Mouse (Mus musculus): ENCODE measurements around the gene March11.

Gene March11

DNA sequence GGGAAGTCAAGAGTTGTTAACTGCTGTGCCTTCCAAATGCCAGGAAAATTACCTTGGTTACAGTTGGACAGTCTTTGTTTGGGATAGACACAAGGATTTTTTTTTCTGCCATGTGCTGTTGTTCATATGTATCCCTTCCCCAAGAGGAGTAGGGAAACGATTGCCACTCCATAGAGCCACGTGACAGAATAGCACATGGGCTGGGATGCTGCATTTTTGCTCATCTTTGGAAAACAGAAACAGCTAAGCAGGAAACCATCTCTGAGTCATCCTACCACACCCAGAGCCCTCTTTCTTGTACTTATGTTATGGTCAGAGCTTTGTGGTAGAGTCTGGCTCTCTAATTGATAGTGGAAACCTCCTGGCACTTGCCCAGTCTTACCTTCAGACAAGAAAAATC lies 65.4 kb downstream of the March11 start:
- no peak for DNase-seq (ENCODE audit: low spot score)

DNA sequence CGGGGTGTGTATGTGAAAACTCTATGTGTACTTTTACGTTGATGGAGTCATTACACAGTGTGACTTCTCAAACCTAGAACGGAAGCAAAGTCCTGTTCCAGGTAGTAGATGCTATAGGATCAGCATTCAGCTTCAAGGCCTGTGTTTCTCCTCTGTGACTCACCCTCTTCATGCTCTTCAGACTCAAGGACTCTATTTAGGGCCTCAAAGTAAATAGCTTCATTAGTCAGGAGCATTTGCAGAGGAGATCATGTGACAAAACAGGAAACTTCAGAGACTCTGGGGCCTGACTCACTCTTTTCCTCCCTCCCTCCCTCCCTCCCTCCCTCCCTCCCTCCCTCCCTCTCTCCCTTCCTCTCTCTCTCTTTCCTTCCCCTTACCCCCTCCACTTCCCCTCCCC lies 66.1 kb downstream of the March11 start:
- DNase-seq (ENCODE audit: low spot score) = no peak

DNA sequence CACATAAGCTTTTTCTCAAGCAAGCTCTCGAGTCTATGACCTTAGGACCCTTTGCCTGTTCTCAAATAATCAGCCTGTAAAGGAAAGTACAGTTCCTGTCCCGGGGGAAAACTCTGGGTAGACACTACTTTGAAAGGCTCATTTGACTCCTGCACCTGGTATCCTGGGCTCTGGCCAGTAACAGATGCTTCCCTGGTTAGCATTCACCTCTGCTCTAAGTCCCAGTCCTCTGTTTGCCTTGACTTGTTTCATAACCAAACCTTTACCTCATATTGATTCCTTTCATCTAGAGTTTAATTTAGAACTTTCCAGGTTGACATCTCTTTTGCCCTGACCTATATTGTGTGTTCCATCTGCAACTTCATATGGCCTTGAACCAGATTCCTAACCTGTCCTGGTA lies 68.5 kb downstream of the March11 start:
- DNase-seq (ENCODE audit: low spot score) = no peak

DNA sequence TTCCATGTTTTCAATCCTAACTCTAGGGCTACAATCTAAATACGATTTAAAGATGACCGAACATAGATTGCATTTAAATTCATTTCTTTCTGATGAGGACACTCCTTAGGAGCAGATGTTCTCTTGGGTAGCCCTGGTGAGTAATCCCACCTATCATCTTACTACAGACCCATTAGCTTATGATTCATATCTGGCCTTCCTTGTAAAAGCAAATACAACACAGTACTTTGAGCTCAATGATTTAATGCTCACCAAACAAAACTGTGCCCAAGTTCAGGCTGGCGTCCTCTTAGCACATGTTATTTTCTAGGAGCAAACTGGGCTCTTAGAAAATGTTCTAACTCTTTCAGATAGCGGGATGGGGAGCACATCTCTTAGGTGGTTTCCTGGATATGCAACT lies 70.0 kb downstream of the March11 start:
- no peak for DNase-seq (ENCODE audit: low spot score)

DNA sequence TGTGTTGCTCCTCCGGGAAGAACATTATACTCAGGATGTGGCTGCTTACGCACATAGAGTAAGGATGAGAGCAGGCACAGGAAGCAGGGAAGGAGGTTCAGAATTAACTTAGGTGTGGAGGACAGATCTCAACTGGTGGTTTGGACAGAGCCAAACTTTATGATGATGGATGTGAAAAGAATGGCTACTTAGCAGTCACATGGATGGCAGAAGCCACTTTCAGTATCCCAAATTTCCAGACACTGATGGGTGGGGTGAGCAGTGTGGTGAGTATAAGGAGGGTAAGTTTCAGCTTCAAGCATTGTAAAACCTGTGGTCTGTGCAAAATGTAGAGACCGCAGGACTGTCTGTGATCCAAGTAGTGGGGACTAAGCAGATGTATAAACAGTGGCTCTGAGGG lies 71.0 kb downstream of the March11 start:
- DNase-seq (ENCODE audit: low spot score) = no peak

DNA sequence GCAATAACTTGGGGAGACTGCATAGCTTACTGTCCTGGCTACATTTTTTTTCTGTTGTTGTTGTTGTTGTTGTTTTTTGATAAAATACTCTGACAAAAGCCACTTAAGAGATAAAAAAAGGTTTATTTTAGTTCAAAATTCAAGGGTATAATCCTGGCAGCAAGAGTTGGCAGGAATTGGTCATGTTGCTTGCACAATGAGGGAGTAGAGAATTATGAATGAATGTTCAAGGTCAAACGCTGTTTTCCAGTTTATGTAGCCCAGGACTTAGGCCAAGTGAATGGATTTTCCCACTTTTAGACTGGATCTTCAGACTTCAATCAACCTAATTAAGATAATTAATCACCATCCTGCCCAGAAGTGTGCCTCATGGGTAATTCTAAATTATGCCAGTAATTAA lies 72.0 kb downstream of the March11 start:
- no peak for DNase-seq (ENCODE audit: low spot score)

DNA sequence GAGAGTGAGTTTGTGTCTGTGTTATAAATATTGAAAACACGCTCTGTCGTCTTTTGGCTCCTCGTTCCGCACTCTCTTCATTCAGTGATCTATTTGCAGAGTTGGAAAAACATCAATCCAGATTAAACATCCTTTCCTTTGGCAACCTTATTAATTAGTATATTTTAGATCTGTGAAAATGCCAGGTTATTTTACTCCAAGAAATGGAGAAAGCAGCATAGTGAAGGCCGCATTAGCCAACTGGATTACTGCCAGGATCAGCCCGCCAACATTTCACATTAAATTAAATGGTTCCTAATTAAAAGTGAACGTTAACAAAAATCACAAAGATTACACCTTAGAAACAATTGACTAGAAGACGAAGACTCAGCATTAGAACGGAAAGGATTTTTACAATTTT lies 81.2 kb downstream of the March11 start:
- DNase-seq (ENCODE audit: low spot score) = no peak

DNA sequence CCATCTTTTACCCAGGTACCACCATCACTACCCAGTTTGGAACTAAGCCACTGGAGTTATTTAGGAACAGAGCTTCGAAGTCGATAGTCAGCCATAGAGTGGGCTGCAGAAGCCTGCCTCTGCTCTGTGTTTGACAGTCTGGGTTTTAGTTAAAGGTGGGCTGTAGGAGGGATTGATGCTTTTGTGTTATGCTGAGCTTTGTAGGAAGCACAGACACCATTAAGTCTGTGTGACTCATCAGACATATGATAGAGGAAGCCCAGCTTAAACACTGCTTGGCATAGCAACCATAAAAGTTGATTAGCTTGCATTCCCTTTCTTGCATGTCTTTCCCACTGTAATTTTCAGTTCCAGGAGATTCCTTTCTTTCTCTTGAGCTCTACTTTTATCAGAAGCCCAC lies 87.7 kb downstream of the March11 start:
- DNase-seq (ENCODE audit: low spot score) = no peak

DNA sequence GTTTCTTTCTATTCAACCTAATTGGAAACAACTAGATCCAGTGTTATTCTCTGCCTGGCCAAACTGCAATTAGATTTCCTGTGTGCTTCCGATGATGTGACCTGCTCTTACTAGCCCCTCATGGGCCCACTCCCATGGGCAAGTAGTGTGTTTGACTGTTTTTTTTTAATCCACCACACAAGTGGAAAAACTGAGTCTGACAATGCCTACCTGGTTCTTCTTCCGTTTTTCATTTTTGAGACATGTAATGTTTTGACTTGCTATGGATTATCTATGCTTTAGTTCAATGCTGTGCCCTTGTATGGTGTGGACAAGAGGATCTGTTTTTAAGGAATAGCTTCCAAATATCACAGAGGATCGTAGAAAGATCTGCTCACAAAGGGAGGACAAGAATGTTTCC lies 116.4 kb downstream of the March11 start:
- no peak for DNase-seq (ENCODE audit: low spot score)

DNA sequence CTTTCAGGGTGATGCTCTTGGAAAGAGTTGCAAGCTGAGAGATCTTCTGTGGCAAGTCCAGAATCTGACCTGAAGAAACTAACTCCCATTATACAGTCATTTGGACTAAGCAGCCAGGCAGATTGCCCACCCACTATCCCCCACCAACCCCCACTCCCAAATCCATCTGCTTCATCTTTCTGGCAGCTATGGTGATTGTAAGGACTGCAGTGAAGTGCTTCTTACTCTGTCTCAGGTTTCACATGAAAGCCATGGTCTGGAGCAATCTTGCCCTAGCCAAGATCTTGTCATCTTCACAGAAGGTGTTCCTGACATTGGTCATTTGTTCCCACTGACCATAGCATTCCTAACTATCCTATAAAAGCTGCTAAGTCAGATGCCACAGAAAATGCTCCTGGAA lies 117.4 kb downstream of the March11 start:
- no peak for DNase-seq (ENCODE audit: low spot score)

DNA sequence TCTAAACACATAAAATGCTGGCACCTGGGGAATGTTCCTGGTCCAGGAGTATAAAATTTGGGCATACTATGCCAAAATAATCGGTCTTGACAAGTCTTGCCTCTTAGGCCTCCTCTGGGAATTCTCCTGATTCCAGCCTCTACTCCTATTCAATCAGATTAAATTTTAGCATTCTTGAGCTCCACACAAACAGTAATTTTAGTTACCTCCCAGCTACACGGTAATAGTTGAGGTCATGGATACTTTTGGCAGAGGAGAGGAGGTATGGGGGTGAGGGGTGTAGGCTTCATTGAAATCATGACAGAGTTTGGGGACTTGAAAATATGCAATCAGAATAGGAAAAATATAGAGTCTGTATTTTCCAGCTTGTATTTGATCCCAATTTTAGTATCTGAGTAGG lies 121.7 kb downstream of the March11 start:
- no peak for DNase-seq (ENCODE audit: low spot score)

DNA sequence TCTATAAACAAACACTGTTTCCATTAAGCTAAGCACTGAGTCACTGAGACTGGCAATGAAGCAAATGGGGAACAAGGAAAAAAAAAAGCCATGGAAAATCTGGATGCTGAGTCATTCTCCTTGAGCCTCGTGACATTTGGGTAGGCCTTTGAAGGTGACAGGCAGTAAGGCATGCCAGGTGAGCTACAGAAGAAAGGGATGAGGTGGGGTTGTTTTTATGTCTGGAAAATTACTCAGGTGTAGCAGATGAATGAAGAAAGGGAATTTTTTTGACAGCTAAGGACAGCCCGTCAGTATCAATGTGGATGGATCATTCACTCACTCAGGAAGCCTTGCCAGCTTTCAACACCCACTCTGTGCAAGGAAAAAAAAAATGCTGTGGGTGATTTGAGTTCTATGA lies 123.8 kb downstream of the March11 start:
- no peak for DNase-seq (ENCODE audit: low spot score)

DNA sequence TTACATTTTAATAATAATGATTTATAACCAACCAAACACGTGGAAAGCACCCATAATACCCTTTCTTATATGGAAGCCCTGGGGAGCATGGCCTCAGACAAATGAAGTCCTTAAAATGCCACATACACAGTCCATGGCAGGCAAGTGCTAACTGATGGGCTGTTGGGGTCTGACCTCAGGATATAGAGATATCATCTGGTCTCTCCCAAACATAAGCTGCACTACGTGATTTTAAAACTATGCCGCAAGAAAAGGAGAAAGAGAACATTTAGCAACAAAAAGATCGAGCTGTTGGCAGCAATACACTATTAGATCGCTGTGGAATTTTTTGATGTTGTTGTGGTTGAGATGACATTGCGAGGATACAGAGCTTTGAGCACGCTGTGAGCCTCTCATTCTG lies 126.9 kb downstream of the March11 start:
- DNase-seq (ENCODE audit: low spot score) = no peak

DNA sequence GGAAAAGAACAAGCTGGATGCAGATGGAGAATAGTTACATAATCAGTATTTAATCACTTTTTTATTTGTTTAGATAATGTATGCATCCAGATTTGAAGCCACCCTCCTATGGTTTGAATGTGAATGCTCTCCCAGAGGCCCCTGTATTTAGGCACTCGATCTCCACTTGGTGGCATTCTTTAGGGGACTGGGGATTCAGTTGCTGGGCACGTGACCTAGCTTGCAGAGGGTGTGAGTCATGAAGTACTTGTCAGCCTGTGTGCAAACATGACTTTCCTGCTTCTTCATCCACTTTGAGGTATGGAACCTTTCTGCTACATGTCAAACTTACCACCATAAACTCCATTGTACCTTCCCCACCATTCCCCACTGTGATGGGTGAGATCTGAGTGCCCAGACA lies 128.3 kb downstream of the March11 start:
- no peak for DNase-seq (ENCODE audit: low spot score)
